Mouse (Mus musculus) heart, adult 2 months (tissue): ENCODE measurements around the gene Srgap1.

Experiments
- CTCF ChIP-seq: fragments of 200-600 bp; IDR thresholded peaks from 2 replicates; pipeline ENCODE4 v1.8.1; 2022; ENCODE audit warnings: antibody characterized with exemption, mild to moderate bottlenecking, moderate library complexity
- EP300 ChIP-seq: fragments of 200-500 bp; IDR thresholded peaks from 2 replicates; pipeline ENCODE4 v1.6.1; 2011; ENCODE audit warnings: low read depth, low read length, control low read depth; ENCODE audit not compliant: insufficient read depth
- POLR2A ChIP-seq: fragments of 200-500 bp; IDR thresholded peaks from 2 replicates; pipeline ENCODE4 v1.6.1; 2011; ENCODE audit warnings: mild to moderate bottlenecking, low read depth, low read length, control low read depth; ENCODE audit not compliant: insufficient read depth

DNA sequence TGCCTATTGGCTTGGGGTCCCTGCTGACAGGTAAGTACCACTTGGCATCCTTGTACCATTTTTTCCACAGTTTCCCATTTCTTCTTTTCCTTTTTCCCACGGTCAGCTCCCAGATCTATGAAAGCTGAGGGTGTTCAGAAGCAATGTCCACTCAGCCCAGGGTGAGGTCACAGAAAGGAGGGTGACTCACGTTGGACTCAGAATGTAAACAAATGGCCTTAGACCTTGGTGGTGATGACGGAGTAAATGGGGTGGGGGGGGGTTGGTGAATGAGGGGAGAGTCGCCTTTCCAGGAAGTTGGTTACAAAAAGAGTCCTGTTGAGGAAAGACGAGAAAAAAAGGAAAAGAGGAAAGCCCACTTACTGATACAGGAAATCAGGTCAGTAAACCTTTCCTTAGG lies 224.4 kb downstream of the Srgap1 start:
- TF ChIP-seq CTCF (no peak), EP300 (no peak), POLR2A (no peak)
